Mouse (Mus musculus) spleen, postnatal 10 days (tissue): ENCODE data around the gene Prkca.

Experiments used
- DNase-seq, 2 experiments: peaks; one replicate each; pipeline ENCODE4 v3.0.0; 2021 to 2022; ENCODE audit warnings: low spot score in 2 of 2

Prkca gene

GRCm38 (mm10) chr11:108235081-108235703 lies 108.5 kb downstream of the Prkca start:
- no peak for DNase-seq

GRCm38 (mm10) chr11:108233015-108233414 lies 110.7 kb downstream of the Prkca start:
- no peak for DNase-seq

DNA sequence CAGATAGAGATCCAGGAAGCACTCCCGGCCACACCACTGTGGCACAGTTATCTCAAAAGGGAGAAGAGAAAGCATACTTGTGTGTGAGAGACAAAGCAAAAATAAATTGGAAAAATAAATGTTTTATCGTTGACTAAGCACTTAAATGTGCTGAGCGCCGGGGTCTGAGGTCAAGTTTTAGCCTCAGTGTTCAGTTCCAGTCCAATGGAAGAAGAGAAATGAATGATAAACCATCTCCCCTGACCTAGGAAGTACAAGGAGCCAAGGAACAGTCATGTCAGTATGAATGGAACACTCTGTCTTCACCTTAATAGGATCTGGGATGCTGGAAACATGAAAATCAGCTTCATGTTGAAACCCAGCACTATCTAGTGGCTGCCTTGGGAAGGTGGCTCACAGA lies 113.6 kb downstream of the Prkca start:
- DNase-seq: no peak

DNA sequence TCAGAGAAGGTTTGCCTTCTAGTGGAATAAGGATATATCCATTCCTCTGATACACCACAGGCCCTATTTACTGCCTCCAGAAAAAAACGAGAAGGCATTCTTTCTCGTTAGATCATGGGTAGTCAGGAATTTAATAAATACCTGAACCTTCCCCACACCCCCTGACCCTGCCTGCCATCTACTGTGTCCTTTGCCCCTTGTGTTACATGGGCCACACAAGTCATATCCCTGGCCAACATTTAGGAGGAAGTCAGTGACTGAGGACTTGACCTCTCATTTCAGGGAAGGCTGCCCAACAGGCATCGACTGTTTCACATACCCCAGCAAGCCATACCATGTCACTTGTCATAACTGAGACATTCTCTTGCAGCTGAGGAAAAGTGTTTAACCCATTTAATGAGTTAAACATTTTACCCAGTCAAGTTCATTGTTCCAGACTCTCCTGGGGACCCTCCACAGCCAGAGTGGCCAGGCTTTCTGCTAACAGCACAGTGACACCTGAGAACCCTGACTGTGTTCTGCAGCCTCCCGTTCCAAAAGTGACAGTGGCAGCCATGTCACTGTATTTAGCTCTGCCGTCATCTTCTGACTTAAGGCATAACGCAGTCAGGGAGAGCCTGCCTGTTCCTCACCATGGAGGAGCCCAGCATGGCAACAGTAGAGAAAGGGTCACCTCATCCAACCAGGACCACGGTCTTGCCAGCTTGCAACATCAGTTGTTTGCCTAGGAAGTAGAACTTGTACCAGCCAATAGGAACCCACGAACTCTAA lies 114.4 kb downstream of the Prkca start:
- DNase-seq: no peak

- DNase-seq: no peak
Measured at GRCm38 (mm10) chr11:108228497-108228896, 115.2 kb downstream of the Prkca start.

GRCm38 (mm10) chr11:108226248-108226647 lies 117.5 kb downstream of the Prkca start:
- no peak for DNase-seq

DNA sequence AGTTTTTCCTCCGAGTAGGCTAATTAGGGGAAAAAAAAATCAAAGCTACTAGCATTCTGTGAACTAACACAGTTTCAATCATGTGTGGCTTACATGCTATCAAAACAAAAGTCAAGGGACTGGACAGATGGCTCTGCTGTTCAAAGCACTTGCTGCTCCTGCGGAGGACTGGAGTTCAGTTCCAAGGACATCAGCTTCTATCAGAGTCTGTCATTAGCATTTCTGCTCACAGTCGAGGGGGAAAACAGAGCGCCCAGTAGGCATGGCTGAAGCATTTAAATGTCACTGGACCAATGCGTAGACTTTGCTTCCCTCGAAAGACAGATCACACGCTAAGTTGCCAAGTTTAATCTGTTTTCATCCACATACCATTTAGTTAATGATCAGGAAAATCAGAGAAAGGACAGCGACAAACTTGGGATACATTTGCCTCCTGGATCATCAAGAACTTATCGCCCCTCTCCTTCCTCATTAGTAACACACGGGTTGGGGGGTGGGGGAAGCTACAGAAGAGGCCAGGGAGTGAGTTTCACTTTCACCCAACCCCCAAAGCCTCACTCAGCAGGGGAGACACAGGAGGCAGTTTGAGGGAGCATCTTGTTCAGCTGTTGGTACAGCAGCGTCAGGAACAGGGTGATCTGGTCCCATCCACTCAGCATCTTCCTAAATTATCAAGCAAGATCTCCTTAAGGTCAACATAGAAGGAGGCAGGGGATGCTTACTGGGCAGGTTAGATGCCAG lies 119.3 kb downstream of the Prkca start:
- peak in 1 of 2 experiments; percentile 40 for DNase-seq

DNA sequence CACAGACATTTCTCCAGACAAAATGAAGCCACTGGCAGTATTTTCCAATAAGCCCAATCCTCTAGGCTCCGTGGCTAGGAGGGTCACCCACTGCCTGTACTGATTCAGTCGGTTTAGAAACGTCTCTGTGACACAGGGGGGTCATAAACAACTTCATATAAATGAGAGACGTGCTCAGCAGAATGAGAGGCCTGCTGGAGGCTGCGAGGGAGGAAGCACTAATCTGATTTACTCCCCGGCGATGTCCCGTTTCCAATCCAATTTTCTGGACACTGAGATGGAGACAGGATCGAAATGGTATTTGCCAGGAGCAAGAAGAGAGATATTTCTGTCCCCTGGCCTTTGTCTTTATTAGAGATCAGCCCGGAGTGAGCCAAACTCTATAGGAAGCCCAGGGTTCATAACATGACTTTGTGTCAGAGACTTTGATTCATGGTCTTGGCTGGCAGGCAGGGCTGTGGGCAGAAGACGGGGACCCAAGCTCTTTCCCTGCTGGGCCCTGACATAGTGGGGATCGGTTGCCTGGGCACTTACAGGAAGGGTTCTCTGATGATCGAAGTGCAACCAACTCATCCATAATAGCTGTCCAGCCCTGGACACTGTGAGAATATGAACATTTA lies 120.0 kb downstream of the Prkca start:
- no peak for DNase-seq

DNA sequence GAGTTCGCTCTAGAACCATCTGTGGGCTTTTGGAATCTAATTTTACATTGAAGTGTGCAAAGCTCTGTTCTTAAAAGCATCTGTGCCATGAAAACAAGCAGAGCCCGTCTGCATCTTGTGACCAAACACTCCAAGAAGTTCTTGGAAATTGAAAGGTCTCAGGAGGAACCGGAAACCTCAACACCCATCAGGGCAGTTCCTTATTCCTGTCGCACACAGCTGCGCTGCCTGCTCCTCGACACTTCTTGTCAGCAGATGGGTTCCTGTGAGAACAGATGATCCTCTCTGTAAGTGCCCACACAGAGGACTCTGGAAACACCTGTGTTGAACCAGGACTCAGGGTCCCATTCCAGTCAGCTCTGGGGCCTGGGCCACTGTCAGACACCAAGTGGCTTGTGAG lies 120.6 kb downstream of the Prkca start:
- peak in 1 of 2 experiments; percentile 36 for DNase-seq

GRCm38 (mm10) chr11:108222616-108223015 lies 121.1 kb downstream of the Prkca start:
- peak; percentile 21 to 50 for DNase-seq

DNA sequence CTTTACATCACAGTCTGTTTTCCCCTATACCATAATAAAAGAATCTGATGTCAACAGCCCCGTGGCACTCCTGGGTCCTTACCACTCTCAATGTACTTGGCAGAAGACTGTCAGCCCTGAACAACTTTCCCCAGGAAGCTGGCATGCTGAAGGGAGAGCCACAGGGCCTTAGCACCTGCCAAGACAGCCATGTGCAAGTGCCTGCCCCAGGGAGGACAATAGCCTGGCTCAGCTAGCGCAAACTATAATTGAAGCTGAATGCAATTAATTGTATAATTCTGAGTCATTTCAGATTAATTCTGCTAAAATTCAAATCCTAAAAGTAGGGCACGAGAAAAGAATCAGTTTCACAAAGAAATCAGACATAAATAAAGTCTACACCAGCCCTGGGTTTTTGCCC lies 121.7 kb downstream of the Prkca start:
- DNase-seq: no peak

- DNase-seq: no peak
Measured at GRCm38 (mm10) chr11:108221124-108221835, 122.4 kb downstream of the Prkca start.

GRCm38 (mm10) chr11:108220605-108221004 lies 123.1 kb downstream of the Prkca start:
- DNase-seq: no peak

DNA sequence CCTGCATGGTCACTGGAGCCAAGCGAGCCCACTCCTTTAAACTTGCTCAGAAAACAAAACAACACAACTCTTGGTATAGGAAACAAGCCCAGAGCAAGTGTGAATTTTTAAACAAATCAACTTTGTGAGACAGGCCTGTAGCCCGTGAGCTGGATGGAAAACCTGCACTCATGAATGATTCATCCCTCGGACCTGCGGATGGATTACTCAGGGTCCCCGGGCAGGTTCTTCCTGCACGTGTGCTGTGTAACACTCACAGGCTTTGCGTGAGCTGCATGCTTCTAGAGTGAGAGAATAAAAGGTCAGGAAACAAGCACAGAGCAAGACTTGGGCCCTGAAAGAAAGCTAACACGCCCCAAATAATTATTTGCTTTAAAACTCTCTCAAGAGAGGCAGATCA lies 126.7 kb downstream of the Prkca start:
- DNase-seq: no peak

DNA sequence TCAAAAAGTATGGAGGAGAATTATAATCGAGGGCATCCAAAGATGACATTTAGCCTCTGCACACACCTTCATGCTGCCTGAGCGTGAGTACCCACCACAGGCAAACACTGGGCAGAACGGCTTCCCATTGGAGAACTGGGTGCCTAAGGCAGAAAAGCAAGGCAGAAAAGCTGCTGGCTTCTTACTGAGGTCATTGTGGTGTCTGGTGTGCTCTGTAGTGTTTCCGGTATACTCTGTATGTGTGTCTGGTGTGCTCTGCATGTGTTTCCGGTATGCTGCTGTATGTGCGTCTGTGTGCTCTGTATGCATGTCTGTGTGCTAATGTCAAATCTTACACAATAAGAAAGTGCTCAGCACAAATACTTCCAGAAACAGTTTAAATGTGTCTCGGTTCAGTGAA lies 127.7 kb downstream of the Prkca start:
- no peak for DNase-seq

- DNase-seq: no peak
Measured at GRCm38 (mm10) chr11:108215466-108215865, 128.3 kb downstream of the Prkca start.

DNA sequence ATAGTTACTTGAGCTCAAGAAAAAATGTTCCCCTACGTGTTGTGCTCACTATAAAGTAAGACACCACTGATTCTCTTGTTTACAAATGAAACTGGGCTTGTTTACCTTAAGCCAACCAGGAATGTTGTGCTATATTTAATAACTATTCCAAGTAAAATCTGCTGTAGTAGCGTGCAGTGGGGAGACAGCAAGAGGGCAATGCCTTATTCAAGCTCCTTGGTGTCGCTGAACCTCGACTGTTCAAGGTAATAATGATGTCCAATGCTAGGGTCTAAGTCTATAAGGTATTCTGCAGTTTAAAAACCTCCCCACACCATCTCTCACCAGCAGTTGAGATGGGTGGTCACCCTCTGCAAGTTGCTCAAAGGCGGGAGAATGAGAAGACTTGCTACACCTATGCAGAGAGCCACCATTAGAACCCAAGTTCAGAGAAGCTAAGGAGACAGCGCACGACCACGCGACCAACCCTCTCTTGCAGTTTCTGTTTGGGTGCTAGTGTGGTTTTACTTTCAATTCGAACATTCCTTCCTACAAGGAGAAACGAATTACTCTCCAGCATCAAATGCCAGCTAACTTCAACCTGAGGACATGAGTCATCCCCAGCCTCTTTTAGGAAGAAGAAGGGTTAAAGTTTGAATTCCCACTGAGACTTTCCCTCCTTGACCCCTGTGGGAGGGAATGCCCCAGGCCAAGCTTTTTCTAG lies 129.1 kb downstream of the Prkca start:
- no peak for DNase-seq

- DNase-seq: no peak
Measured at GRCm38 (mm10) chr11:108213783-108214182, 129.9 kb downstream of the Prkca start.

DNA sequence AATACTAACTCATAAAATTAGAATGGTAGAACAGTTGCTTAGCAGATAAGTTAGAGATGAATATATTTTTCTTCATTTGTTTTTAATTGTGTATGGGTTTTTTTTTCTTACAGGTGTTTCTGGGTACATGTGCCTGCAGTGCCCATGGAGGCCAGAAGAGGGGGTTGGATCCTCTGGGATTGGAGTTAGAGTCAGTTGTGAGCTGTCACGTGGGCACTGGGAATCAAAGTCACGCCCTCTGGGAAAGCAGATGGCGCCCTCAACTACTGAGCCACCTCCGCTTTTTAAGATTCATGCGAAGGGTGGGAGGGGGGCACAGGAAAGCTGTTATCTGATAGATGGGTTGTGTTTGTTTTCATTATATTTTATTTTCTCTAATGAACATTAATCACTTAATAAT lies 131.1 kb downstream of the Prkca start:
- no peak for DNase-seq

GRCm38 (mm10) chr11:108212030-108212429 lies 131.7 kb downstream of the Prkca start:
- no peak for DNase-seq

GRCm38 (mm10) chr11:108210749-108211148 lies 133.0 kb downstream of the Prkca start:
- no peak for DNase-seq
